Comparison of ENCODE assay signal across 20 mouse cellular contexts in the genomic region with DNA sequence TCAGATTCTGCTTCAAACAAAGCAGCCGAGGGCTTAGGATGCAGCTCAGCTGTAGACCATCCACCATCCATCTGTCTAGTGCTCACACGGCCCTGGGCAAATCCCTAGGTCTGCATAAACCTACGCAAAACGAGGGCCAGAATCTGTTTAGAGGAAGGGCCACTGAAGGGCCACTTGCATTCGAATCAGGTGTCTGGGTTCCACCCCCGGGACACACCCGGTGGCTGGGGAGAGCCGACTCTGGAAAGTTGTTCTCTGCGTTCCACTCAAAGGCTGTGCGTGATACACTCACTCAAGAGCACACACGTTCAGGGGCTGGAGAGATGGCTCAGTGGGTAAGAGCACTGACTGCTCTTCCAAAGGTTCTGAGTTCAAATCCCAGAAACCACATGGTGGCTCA. TPM values are rescaled to one million over a fixed set of nuclear protein-coding genes. Genes with fewer than 3 reads are reported as not detected.
"Had no signal": no experiment of that assay in that cellular context is flagged by ENCODE, and none has a peak within 500 bp of the region (broad histone marks: within the 10 kb centered on the region; RNA-seq: fewer than 3 reads in every experiment).

No protein-coding gene starts in this region.

- H3K27me3 ChIP-seq: kidney, embryonic 15.5 days; limb, embryonic 12.5 days; limb, embryonic 15.5 days; midbrain, embryonic 15.5 days; neural tube, embryonic 12.5 days; neural tube, embryonic 15.5 days; stomach, embryonic 15.5 days had no signal

- H3K9ac ChIP-seq: kidney, embryonic 15.5 days; limb, embryonic 12.5 days; limb, embryonic 15.5 days; liver, embryonic 14.5 days; liver, postnatal 0 days; lung, embryonic 14.5 days; midbrain, embryonic 12.5 days; midbrain, embryonic 15.5 days; neural tube, embryonic 12.5 days; neural tube, embryonic 15.5 days; stomach, embryonic 15.5 days had no signal

- H3K36me3 ChIP-seq: kidney, embryonic 15.5 days; limb, embryonic 12.5 days; limb, embryonic 15.5 days; midbrain, embryonic 12.5 days; midbrain, embryonic 15.5 days; neural tube, embryonic 12.5 days; neural tube, embryonic 15.5 days; stomach, embryonic 15.5 days had no signal

- H3K4me3 ChIP-seq: kidney, embryonic 15.5 days; limb, embryonic 12.5 days; limb, embryonic 15.5 days; midbrain, embryonic 12.5 days; midbrain, embryonic 15.5 days; neural tube, embryonic 12.5 days; neural tube, embryonic 15.5 days; stomach, embryonic 15.5 days had no signal

- H3K27ac ChIP-seq: kidney, embryonic 15.5 days; limb, embryonic 12.5 days; limb, embryonic 15.5 days; liver, embryonic 14.5 days; macrophage; midbrain, embryonic 12.5 days; midbrain, embryonic 15.5 days; neural tube, embryonic 12.5 days; neural tube, embryonic 15.5 days; stomach, embryonic 15.5 days had no signal

- DNase-seq: kidney, postnatal 10 days; kidney, postnatal 4 days; left cerebral cortex, postnatal 4 days; liver, postnatal 0 days; lung, embryonic 14.5 days; right cerebral cortex, adult 18-20 months; right cerebral cortex, postnatal 14 days; right cerebral cortex, postnatal 4 days; thymus, postnatal 36 days had no signal

- H3K9me3 ChIP-seq: kidney, embryonic 15.5 days; limb, embryonic 15.5 days; midbrain, embryonic 12.5 days; midbrain, embryonic 15.5 days; neural tube, embryonic 12.5 days; neural tube, embryonic 15.5 days; stomach, embryonic 15.5 days had no signal

RNA-seq across cellular contexts. Expression of a gene that starts 59.3 kb away (rescaled TPM):
- total RNA-seq: megakaryocyte, adult 5-6 weeks had no signal
